ENCODE assay signal across 33 mouse cellular contexts in genomic region chr3:138251156-138251555, GRCm38 (mm10). TPM values are rescaled to one million over a fixed set of nuclear protein-coding genes. Genes with fewer than 3 reads are reported as not detected.
"Had no signal": no experiment of that assay in that cellular context is flagged by ENCODE, and none has a peak within 500 bp of the region (broad histone marks: within the 10 kb centered on the region; RNA-seq: fewer than 3 reads in every experiment).

No protein-coding gene starts in this region.

- H3K36me3 ChIP-seq: embryonic facial prominence, embryonic 10.5 days; embryonic facial prominence, embryonic 12.5 days; embryonic facial prominence, embryonic 13.5 days; embryonic facial prominence, embryonic 15.5 days; forebrain, embryonic 10.5 days; forebrain, embryonic 12.5 days; forebrain, embryonic 15.5 days had no signal

- H3K27me3 ChIP-seq: embryonic facial prominence, embryonic 12.5 days; embryonic facial prominence, embryonic 13.5 days; embryonic facial prominence, embryonic 15.5 days; forebrain, embryonic 12.5 days; forebrain, embryonic 13.5 days; forebrain, embryonic 15.5 days had no signal

- H3K4me1 ChIP-seq: embryonic facial prominence, embryonic 12.5 days; forebrain, embryonic 12.5 days; forebrain, embryonic 13.5 days; forebrain, embryonic 15.5 days had no signal

- ATAC-seq: forebrain, embryonic 13.5 days; forebrain, embryonic 14.5 days; forebrain, embryonic 15.5 days; forebrain, embryonic 16.5 days; forebrain, postnatal 0 days had no signal

- H3K9me3 ChIP-seq: embryonic facial prominence, embryonic 10.5 days; embryonic facial prominence, embryonic 12.5 days; embryonic facial prominence, embryonic 13.5 days; embryonic facial prominence, embryonic 15.5 days; forebrain, embryonic 10.5 days; forebrain, embryonic 12.5 days; forebrain, embryonic 13.5 days; forebrain, embryonic 15.5 days had no signal

- H3K4me2 ChIP-seq: embryonic facial prominence, embryonic 12.5 days; embryonic facial prominence, embryonic 13.5 days; embryonic facial prominence, embryonic 15.5 days; forebrain, embryonic 12.5 days; forebrain, embryonic 13.5 days; forebrain, embryonic 15.5 days had no signal

- H3K4me3 ChIP-seq: embryonic facial prominence, embryonic 10.5 days; embryonic facial prominence, embryonic 12.5 days; embryonic facial prominence, embryonic 13.5 days; embryonic facial prominence, embryonic 15.5 days; erythroblast, embryonic 14.5 days; forebrain, embryonic 10.5 days; forebrain, embryonic 12.5 days; forebrain, embryonic 13.5 days; forebrain, embryonic 15.5 days; gastrocnemius, adult 2 months had no signal

- DNase-seq: cerebellum, adult 18-20 months; cerebellum, adult 2 months; cerebellum, adult 8-10 months; cerebellum, adult 9-10 months; cerebellum, adult 9-11 months; cerebellum, postnatal 10 days; cerebellum, postnatal 14 days; cerebellum, postnatal 25 days; cerebellum, postnatal 36 days; embryo, embryonic 11 days; forebrain, postnatal 0 days; gastrocnemius, adult 2 months; gastrocnemius, postnatal 10 days; gastrocnemius, postnatal 14 days; gastrocnemius, postnatal 25 days; gastrocnemius, postnatal 36 days; heart, adult 11 months had no signal

- H3K27ac ChIP-seq: embryonic facial prominence, embryonic 10.5 days; embryonic facial prominence, embryonic 12.5 days; embryonic facial prominence, embryonic 13.5 days; embryonic facial prominence, embryonic 15.5 days; forebrain, embryonic 10.5 days; forebrain, embryonic 12.5 days; forebrain, embryonic 13.5 days; forebrain, embryonic 15.5 days; gastrocnemius, adult 2 months had no signal

- H3K9ac ChIP-seq: embryonic facial prominence, embryonic 12.5 days; embryonic facial prominence, embryonic 13.5 days; embryonic facial prominence, embryonic 15.5 days; forebrain, embryonic 12.5 days; forebrain, embryonic 13.5 days; forebrain, embryonic 15.5 days; forebrain, postnatal 0 days had no signal

RNA-seq across cellular contexts. Expression of gene Adh1, which starts 9.6 kb away (rescaled TPM):
- polyA plus RNA-seq: embryonic facial prominence, embryonic 10.5 days; embryonic facial prominence, embryonic 11.5 days; erythroblast, embryonic 14.5 days had no signal

RNA-seq across cellular contexts. Expression of gene Adh7, which starts 33.6 kb away (rescaled TPM):
- polyA plus RNA-seq: cerebellum, adult 2 months; embryonic facial prominence, embryonic 10.5 days; embryonic facial prominence, embryonic 11.5 days; erythroblast, embryonic 14.5 days; forebrain, embryonic 10.5 days; forebrain, embryonic 12.5 days; forebrain, embryonic 13.5 days had no signal

RNA-seq across cellular contexts. Expression of gene 4930579F01Rik, which starts 57.5 kb away (rescaled TPM):
- polyA plus RNA-seq: cerebellum, adult 2 months; cortical plate, adult 2 months; embryonic facial prominence, embryonic 10.5 days; embryonic facial prominence, embryonic 11.5 days; embryonic facial prominence, embryonic 14.5 days; erythroblast, embryonic 14.5 days; forebrain, embryonic 10.5 days; forebrain, embryonic 11.5 days; forebrain, embryonic 12.5 days; forebrain, embryonic 13.5 days; forebrain, embryonic 14.5 days; forebrain, embryonic 15.5 days; forebrain, embryonic 16.5 days; forebrain, postnatal 0 days; frontal cortex, adult 2 months had no signal
